Mouse (Mus musculus) cerebellum, adult 11 months (tissue): ENCODE data around the gene Lrriq4.
"Not testable (repeated sequence)": the region's sequence is repeated elsewhere in the genome, so short reads cannot be mapped to it uniquely, and the experiment has no call there.

ENCODE experiments used
- DNase-seq: peaks from one replicate; pipeline ENCODE4 v3.0.0; 2022

The Lrriq4 gene

GRCm38 (mm10) chr3:30687216-30687615 is 42.9 kb downstream of the Lrriq4 start:
- no peak for DNase-seq

- no peak for DNase-seq
Observed at GRCm38 (mm10) chr3:30690976-30691375, 46.7 kb downstream of the Lrriq4 start.

- DNase-seq: no peak
Observed at GRCm38 (mm10) chr3:30695661-30696060, 51.4 kb downstream of the Lrriq4 start.

GRCm38 (mm10) chr3:30696346-30696745 is 52.0 kb downstream of the Lrriq4 start:
- peak; percentile 14 for DNase-seq

GRCm38 (mm10) chr3:30697891-30698290 is 53.6 kb downstream of the Lrriq4 start:
- DNase-seq: no peak

- not testable (repeated sequence) for DNase-seq
Observed at GRCm38 (mm10) chr3:30699711-30700505, 55.6 kb downstream of the Lrriq4 start, which contains the start of gene Lrrc31. TSS of gene Lrrc31 (minus strand) at chr3:30699843.

GRCm38 (mm10) chr3:30705977-30706376 is 61.7 kb downstream of the Lrriq4 start:
- no peak for DNase-seq

- no peak for DNase-seq
Observed at GRCm38 (mm10) chr3:30706614-30707276, 62.4 kb downstream of the Lrriq4 start.

- no peak for DNase-seq
Observed at GRCm38 (mm10) chr3:30710191-30710590, 65.9 kb downstream of the Lrriq4 start.

GRCm38 (mm10) chr3:30713334-30713733 is 69.0 kb downstream of the Lrriq4 start:
- no peak for DNase-seq

- no peak for DNase-seq
Observed at GRCm38 (mm10) chr3:30718649-30719048, 74.3 kb downstream of the Lrriq4 start.
